Mouse (Mus musculus): ENCODE measurements around the gene Gm20906. TPM values are rescaled to one million over a fixed set of nuclear protein-coding genes. Genes with fewer than 3 reads are reported as not detected.
"Not testable (repeated sequence)": the region's sequence is repeated elsewhere in the genome, so short reads cannot be mapped to it uniquely, and the experiment has no call there.

Gm20906 gene
- total RNA-seq (2021), result not detected
- polyA plus RNA-seq (2012; rRNA removed), result not detected in 2 replicates
- long read RNA-seq, result 0 reads

DNA sequence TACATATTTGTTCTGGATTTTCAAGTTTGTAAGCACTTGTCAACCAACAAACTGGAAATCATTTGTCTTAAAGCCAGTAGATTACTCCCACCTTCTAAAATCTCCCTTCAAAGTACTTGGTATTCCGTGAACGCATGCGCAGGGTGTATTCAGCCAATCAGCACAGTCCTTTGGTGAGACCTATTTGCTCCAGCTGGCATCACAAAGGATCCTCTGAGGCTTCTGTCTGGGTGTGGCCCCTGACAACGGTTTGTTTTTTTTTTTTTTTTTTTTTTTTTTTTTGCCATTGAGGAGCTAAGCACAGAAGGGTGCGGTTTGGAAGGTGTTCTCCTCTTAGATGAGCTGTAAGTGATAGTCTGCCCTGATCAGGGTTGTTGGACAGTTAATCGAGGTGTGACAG lies at the start of gene Gm20906:
Gene Gm20906 (plus strand): TSS at position 301 of the 400 bp plus-strand sequence.
- DNase-seq, result not testable (repeated sequence)

Data from adrenal gland, adult 2 months (tissue).